Mouse (Mus musculus): ENCODE results near the gene Rubcn. TPM values are rescaled to one million over a fixed set of nuclear protein-coding genes. Genes with fewer than 3 reads are reported as not detected.

The Rubcn gene
- polyA plus RNA-seq, 1 experiment from 2014 or later = 24.2 TPM

GRCm38 (mm10) chr16:32847103-32847502 is 30.5 kb downstream of the Rubcn start:
- no peak overlapping the region for H3K4me2 ChIP-seq
- no peaks in the 10 kb centered on the region for H3K9me3 ChIP-seq
- peaks cover 6% of the 10 kb centered on the region; the same call in 1 of the 2 replicates for H3K4me1 ChIP-seq
- 90% methylated on average over 11 of the region's 11 CpGs for WGBS
- peaks cover 88% of the 10 kb centered on the region for H3K36me3 ChIP-seq
- ATAC-seq (ENCODE audit: extremely low read depth, insufficient number of reproducible peaks, low FRiP score, low TSS enrichment) = no peak
- H3K4me3 ChIP-seq = no peak overlapping the region
- H3K9ac ChIP-seq = no peak overlapping the region
- no peak overlapping the region for H3K27ac ChIP-seq (replicated peaks)
- no peaks in the 10 kb centered on the region for H3K27me3 ChIP-seq (replicated peaks)

GRCm38 (mm10) chr16:32831501-32831900 is 46.1 kb downstream of the Rubcn start:
- H3K9me3 ChIP-seq = no peaks in the 10 kb centered on the region
- H3K27ac ChIP-seq (replicated peaks) = no peak overlapping the region
- 82% methylated on average over 4 of the region's 4 CpGs for WGBS

GRCm38 (mm10) chr16:32829104-32829503 is 48.5 kb downstream of the Rubcn start:
- peaks cover 13% of the 10 kb centered on the region; the same call in 1 of the 2 replicates for H3K4me1 ChIP-seq
- H3K27ac ChIP-seq (replicated peaks) = no peak overlapping the region
- no peaks in the 10 kb centered on the region for H3K9me3 ChIP-seq
- H3K36me3 ChIP-seq = peaks cover 93% of the 10 kb centered on the region
- 82% methylated on average over 11 of the region's 11 CpGs for WGBS
- no peak overlapping the region for H3K4me3 ChIP-seq
- ATAC-seq (ENCODE audit: extremely low read depth, insufficient number of reproducible peaks, low FRiP score, low TSS enrichment) = no peak
- no peak overlapping the region for H3K9ac ChIP-seq
- H3K27me3 ChIP-seq (replicated peaks) = no peaks in the 10 kb centered on the region
- H3K4me2 ChIP-seq = no peak overlapping the region

More at GRCm38 (mm10) chr16:32831501-32831900, 46.1 kb downstream of the Rubcn start:
- H3K27me3 ChIP-seq (replicated peaks) = no peaks in the 10 kb centered on the region
- H3K4me2 ChIP-seq = no peak overlapping the region
- H3K4me3 ChIP-seq = no peak overlapping the region
- H3K4me1 ChIP-seq = no peaks in the 10 kb centered on the region
- ATAC-seq (ENCODE audit: extremely low read depth, insufficient number of reproducible peaks, low FRiP score, low TSS enrichment) = no peak
- no peak overlapping the region for H3K9ac ChIP-seq
- H3K36me3 ChIP-seq = peaks cover 93% of the 10 kb centered on the region

GRCm38 (mm10) chr16:32826521-32826920 is 51.0 kb downstream of the Rubcn start:
- Histone ChIP-seq H3K4me1 (peaks cover 33% of the 10 kb centered on the region), H3K9me3 (no peaks in the 10 kb centered on the region), H3K36me3 (peaks cover 86% of the 10 kb centered on the region), H3K4me3 (no peak overlapping the region), H3K27ac (replicated peaks) (no peak overlapping the region), H3K4me2 (no peak overlapping the region), H3K27me3 (replicated peaks) (no peaks in the 10 kb centered on the region), H3K9ac (no peak overlapping the region)
- WGBS = 87% methylated on average over 11 of the region's 11 CpGs
- ATAC-seq (ENCODE audit: extremely low read depth, insufficient number of reproducible peaks, low FRiP score, low TSS enrichment) = no peak

- Histone ChIP-seq H3K9me3 (no peaks in the 10 kb centered on the region), H3K4me3 (no peak overlapping the region), H3K27ac (replicated peaks) (no peak overlapping the region), H3K36me3 (peaks cover 83% of the 10 kb centered on the region), H3K4me2 (no peak overlapping the region), H3K9ac (no peak overlapping the region), H3K27me3 (replicated peaks) (no peaks in the 10 kb centered on the region), H3K4me1 (peaks cover 41% of the 10 kb centered on the region)
- WGBS = 56% methylated on average over 12 of the region's 12 CpGs
- ATAC-seq (ENCODE audit: extremely low read depth, insufficient number of reproducible peaks, low FRiP score, low TSS enrichment) = no peak
Measured at GRCm38 (mm10) chr16:32825380-32825779, 52.2 kb downstream of the Rubcn start.

GRCm38 (mm10) chr16:32824061-32824460 is 53.5 kb downstream of the Rubcn start:
- Histone ChIP-seq H3K36me3 (peaks cover 70% of the 10 kb centered on the region), H3K4me3 (no peak overlapping the region), H3K4me2 (no peak overlapping the region), H3K9me3 (no peaks in the 10 kb centered on the region), H3K27ac (replicated peaks) (no peak overlapping the region), H3K4me1 (peaks cover 46% of the 10 kb centered on the region), H3K27me3 (replicated peaks) (no peaks in the 10 kb centered on the region), H3K9ac (no peak overlapping the region)
- ATAC-seq (ENCODE audit: extremely low read depth, insufficient number of reproducible peaks, low FRiP score, low TSS enrichment) = no peak
- WGBS = 88% methylated on average over 13 of the region's 13 CpGs

GRCm38 (mm10) chr16:32823487-32823886 is 54.1 kb downstream of the Rubcn start:
- no peaks in the 10 kb centered on the region for H3K27me3 ChIP-seq (replicated peaks)
- H3K9me3 ChIP-seq = no peaks in the 10 kb centered on the region
- 0 out of 2 replicates have a peak overlapping the region, but pooled peaks have one; percentile 84 for H3K27ac ChIP-seq (replicated peaks)
- peaks cover 49% of the 10 kb centered on the region for H3K4me1 ChIP-seq
- peaks cover 64% of the 10 kb centered on the region for H3K36me3 ChIP-seq
- H3K4me3 ChIP-seq = no peak overlapping the region
- WGBS = 85% methylated on average over 8 of the region's 8 CpGs
- 0 out of 2 replicates have a peak overlapping the region, but pooled peaks have one; percentile 69 for H3K9ac ChIP-seq
- no peak for ATAC-seq (ENCODE audit: extremely low read depth, insufficient number of reproducible peaks, low FRiP score, low TSS enrichment)
- no peak overlapping the region for H3K4me2 ChIP-seq

- peaks cover 58% of the 10 kb centered on the region for H3K36me3 ChIP-seq
- peak overlapping the region; percentile 84 for H3K27ac ChIP-seq (replicated peaks)
- peak overlapping the region; percentile 39; the same call in 1 of the 2 replicates for H3K4me2 ChIP-seq
- peak overlapping the region; percentile 69; the same call in 1 of the 2 replicates for H3K9ac ChIP-seq
- no peaks in the 10 kb centered on the region for H3K27me3 ChIP-seq (replicated peaks)
- H3K4me1 ChIP-seq = peaks cover 49% of the 10 kb centered on the region
- H3K9me3 ChIP-seq = no peaks in the 10 kb centered on the region
- no peak for ATAC-seq (ENCODE audit: extremely low read depth, insufficient number of reproducible peaks, low FRiP score, low TSS enrichment)
- H3K4me3 ChIP-seq = no peak overlapping the region
- 65% methylated on average over 5 of the region's 5 CpGs for WGBS
Measured at GRCm38 (mm10) chr16:32822881-32823280, 54.7 kb downstream of the Rubcn start.

GRCm38 (mm10) chr16:32822450-32822827 is 55.1 kb downstream of the Rubcn start:
- no peak overlapping the region for H3K4me3 ChIP-seq
- H3K9ac ChIP-seq = peak overlapping the region; percentile 69
- H3K9me3 ChIP-seq = no peaks in the 10 kb centered on the region
- H3K27ac ChIP-seq (replicated peaks) = peak overlapping the region; percentile 84
- no peak for ATAC-seq (ENCODE audit: extremely low read depth, insufficient number of reproducible peaks, low FRiP score, low TSS enrichment)
- H3K36me3 ChIP-seq = peaks cover 54% of the 10 kb centered on the region
- 30% methylated on average over 6 of the region's 6 CpGs for WGBS
- H3K4me1 ChIP-seq = peaks cover 49% of the 10 kb centered on the region
- H3K27me3 ChIP-seq (replicated peaks) = no peaks in the 10 kb centered on the region
- peak overlapping the region; percentile 39 for H3K4me2 ChIP-seq

- peaks cover 49% of the 10 kb centered on the region for H3K4me1 ChIP-seq
- peak overlapping the region; percentile 69 for H3K9ac ChIP-seq
- peaks cover 48% of the 10 kb centered on the region for H3K36me3 ChIP-seq
- H3K27me3 ChIP-seq (replicated peaks) = no peaks in the 10 kb centered on the region
- no peaks in the 10 kb centered on the region for H3K9me3 ChIP-seq
- 22% methylated on average over 10 of the region's 10 CpGs for WGBS
- ATAC-seq (ENCODE audit: extremely low read depth, insufficient number of reproducible peaks, low FRiP score, low TSS enrichment) = peak; percentile 55
- peak overlapping the region; percentile 84 for H3K27ac ChIP-seq (replicated peaks)
- H3K4me2 ChIP-seq = peak overlapping the region; percentile 39
- no peak overlapping the region for H3K4me3 ChIP-seq
Measured at GRCm38 (mm10) chr16:32821772-32822449, 55.7 kb downstream of the Rubcn start.

- WGBS = 87% methylated on average over 5 of the region's 5 CpGs
Measured at GRCm38 (mm10) chr16:32818441-32818840, 59.1 kb downstream of the Rubcn start.

GRCm38 (mm10) chr16:32818036-32818435 is 59.5 kb downstream of the Rubcn start:
- H3K27me3 ChIP-seq (replicated peaks) = no peaks in the 10 kb centered on the region
- peaks cover 50% of the 10 kb centered on the region for H3K4me1 ChIP-seq
- WGBS = 74% methylated on average over 4 of the region's 4 CpGs
- no peaks in the 10 kb centered on the region for H3K9me3 ChIP-seq
- H3K9ac ChIP-seq = no peak overlapping the region
- H3K4me3 ChIP-seq = no peak overlapping the region
- H3K27ac ChIP-seq (replicated peaks) = no peak overlapping the region
- ATAC-seq (ENCODE audit: extremely low read depth, insufficient number of reproducible peaks, low FRiP score, low TSS enrichment) = no peak
- peaks cover 10% of the 10 kb centered on the region for H3K36me3 ChIP-seq
- no peak overlapping the region for H3K4me2 ChIP-seq

More at GRCm38 (mm10) chr16:32818441-32818840, 59.1 kb downstream of the Rubcn start:
- H3K4me2 ChIP-seq = no peak overlapping the region
- H3K27me3 ChIP-seq (replicated peaks) = no peaks in the 10 kb centered on the region
- H3K27ac ChIP-seq (replicated peaks) = no peak overlapping the region
- no peaks in the 10 kb centered on the region for H3K9me3 ChIP-seq
- H3K4me1 ChIP-seq = peaks cover 54% of the 10 kb centered on the region
- no peak overlapping the region for H3K4me3 ChIP-seq
- H3K9ac ChIP-seq = no peak overlapping the region
- ATAC-seq (ENCODE audit: extremely low read depth, insufficient number of reproducible peaks, low FRiP score, low TSS enrichment) = no peak
- H3K36me3 ChIP-seq = peaks cover 14% of the 10 kb centered on the region
